Mouse (Mus musculus) skeletal muscle tissue, postnatal 0 days (tissue): ENCODE measurements around the gene Kars. TPM values are rescaled to one million over a fixed set of nuclear protein-coding genes. Genes with fewer than 3 reads are reported as not detected.

Experiments
- polyA plus RNA-seq: library from polyadenylated mRNA; unstranded; fragments of >200 nt; fragmentation: Nextera tagmentation; extraction: Ambion mirVana; gene quantifications from 2 replicates; pipeline ENCODE4 v1.2.1, GENCODE M21; 2015

The Kars gene
- polyA plus RNA-seq = 115 and 118 TPM in 2 replicates

DNA sequence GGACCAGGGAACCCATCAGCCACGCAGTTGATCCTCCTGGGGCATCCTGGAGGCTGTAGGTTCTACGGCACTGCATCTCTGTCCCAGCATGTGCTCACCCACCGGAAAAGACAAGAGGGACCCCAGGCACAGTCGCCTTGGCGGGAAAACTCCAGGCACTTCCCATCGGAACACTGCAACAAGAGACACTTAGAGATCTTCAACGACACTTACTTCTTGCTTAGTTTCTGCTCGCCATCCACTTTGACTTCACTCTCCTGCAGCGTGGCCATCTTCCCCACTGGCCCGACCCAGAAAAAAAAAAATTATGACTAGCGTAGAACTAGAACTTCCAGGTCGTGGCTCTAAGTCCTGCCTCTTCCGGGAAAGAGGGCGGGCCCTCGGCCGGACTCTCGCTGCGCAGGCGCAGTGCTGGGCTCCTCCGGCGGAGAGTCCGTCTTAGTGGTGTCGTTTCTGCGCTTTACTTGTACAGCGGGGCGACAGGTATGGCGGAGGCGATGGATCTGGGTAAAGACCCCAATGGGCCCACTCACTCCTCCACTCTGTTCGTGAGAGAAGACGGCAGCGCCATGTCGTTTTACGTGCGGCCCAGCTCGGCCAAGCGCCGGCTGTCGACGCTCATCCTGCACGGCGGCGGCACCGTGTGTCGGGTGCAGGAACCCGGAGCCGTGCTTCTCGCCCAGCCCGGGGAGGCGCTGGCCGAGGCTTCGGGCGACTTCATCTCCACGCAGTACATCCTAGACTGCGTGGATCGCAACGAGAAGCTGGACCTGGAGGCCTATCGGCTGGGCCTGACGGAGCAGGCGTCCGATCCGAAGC is at the start of gene Kars, which contains the start of gene Terf2ip:
Kars (minus strand) TSS at position 327 of the 819 bp plus-strand sequence.
Terf2ip (plus strand) TSS at position 402 of the 819 bp plus-strand sequence.

DNA sequence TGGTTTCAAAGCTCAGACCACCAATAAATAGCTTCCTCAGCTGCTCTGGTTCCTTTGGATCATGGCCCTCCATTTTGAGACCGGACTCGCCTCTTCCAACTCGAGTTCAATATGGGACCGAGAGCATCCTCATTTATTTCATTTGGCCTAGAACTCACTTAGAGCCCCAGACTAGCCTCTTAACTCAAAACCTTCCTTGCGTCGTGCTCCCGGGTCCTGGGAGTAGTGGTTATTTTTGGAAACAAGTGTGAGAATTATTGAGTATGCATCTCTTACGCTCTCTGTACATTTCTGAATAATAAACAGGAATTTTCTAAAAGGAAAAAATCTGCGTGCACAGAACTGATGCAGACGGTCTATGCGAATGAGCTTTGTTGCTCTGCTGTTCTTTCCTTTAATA is 3.8 kb upstream of the Kars start, which contains the start of gene Gm6793:
Gm6793 (minus strand) TSS at position 101 of the 400 bp plus-strand sequence.

DNA sequence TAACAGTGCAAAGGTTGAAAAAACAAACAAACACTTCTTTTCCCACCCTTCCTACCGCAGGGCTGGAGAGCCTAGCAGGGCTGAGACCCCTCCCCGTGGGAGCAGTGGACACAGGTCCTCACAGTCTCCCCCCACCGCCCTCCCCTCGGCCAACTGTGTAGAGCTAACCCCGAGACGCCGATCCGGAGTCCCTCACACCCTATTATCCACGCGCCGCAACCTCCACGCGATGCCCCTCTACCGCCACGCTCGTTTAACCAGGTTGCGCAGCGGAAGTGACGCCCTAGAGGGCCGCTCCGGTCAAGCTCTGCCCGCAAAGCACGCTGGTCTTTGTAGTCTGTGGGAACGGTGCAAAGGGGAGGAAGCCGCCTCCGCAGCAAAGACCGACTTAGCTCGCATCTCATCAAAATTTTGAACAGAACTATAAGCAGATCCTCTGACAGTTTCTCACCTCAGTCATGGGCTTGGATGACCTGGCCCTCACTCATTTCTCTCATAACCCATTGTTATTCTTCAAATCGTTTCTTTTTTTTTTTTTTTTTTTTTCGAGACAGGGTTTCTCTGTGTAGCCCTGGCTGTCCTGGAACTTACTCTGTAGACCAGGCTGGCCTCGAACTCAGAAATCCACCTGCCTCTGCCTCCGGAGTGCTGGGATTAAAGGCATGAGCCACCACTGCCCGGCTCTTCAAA is 19.0 kb downstream of the Kars start, which contains the start of gene Adat1:
Adat1 (minus strand) TSS at position 290 of the 690 bp plus-strand sequence.

Other genes with a start within 250 kb of the Kars start
- 83.7 and 108 TPM in 2 replicates for gene Cfdp1, start 157.0 kb downstream of the Kars start, polyA plus RNA-seq
- gene Tmem170, start 134.6 kb downstream of the Kars start, polyA plus RNA-seq = 2.3 and 2.9 TPM in 2 replicates
- 0.60 and 2.0 TPM in 2 replicates for gene Chst5, start 100.9 kb downstream of the Kars start, polyA plus RNA-seq
- 2.2 and 2.3 TPM in 2 replicates for gene Tmem231, start 77.4 kb downstream of the Kars start, polyA plus RNA-seq
- 166 and 174 TPM in 2 replicates for gene Gabarapl2, start 70.6 kb downstream of the Kars start, polyA plus RNA-seq
- 2.2 and 2.3 TPM in 2 replicates for gene Adat1, start 19.0 kb downstream of the Kars start, polyA plus RNA-seq
- 12.2 and 12.6 TPM in 2 replicates for gene Terf2ip, start 75 bp upstream of the Kars start, polyA plus RNA-seq
- 0.09 and 0.22 TPM in 2 replicates for gene Gm6793, start 3.7 kb upstream of the Kars start, polyA plus RNA-seq